Mouse (Mus musculus) midbrain, embryonic 13.5 days (tissue): ENCODE measurements around the gene Ola1. TPM values are rescaled to one million over a fixed set of nuclear protein-coding genes. Genes with fewer than 3 reads are reported as not detected.

Experiments used
- ATAC-seq: fragments of 200-750 bp; cut with Nextera tagmentation; 2 replicates; pipeline ENCODE4 v1.8.0; 2017; ENCODE audit warnings: mild to moderate bottlenecking, moderate TSS enrichment, moderate library complexity
- H3K27ac ChIP-seq: fragments of 300-500 bp; sonication (generic); 2 replicates; pipeline ENCODE4 v1.5.1; 2015; ENCODE audit warnings: inconsistent platforms, mild to moderate bottlenecking, moderate library complexity
- H3K27me3 ChIP-seq: fragments of 300-500 bp; sonication (generic); 2 replicates; pipeline ENCODE4 v1.6.1; 2015; ENCODE audit warnings: mild to moderate bottlenecking, inconsistent platforms
- H3K36me3 ChIP-seq: fragments of 300-500 bp; sonication (generic); 2 replicates; pipeline ENCODE4 v1.6.1; 2015; ENCODE audit warnings: mild to moderate bottlenecking, inconsistent platforms
- H3K4me1 ChIP-seq: fragments of 300-500 bp; sonication (generic); replicated peaks from 2 replicates; pipeline ENCODE4 v1.6.1; 2015; ENCODE audit warnings: inconsistent platforms
- H3K4me2 ChIP-seq: fragments of 300-500 bp; sonication (generic); replicated peaks from 2 replicates; pipeline ENCODE4 v1.6.1; 2015; ENCODE audit warnings: moderate library complexity, mild to moderate bottlenecking, inconsistent platforms
- H3K4me3 ChIP-seq: fragments of 300-500 bp; sonication (generic); replicated peaks from 2 replicates; pipeline ENCODE4 v1.5.1; 2015; ENCODE audit warnings: mild to moderate bottlenecking, inconsistent platforms
- H3K9ac ChIP-seq: fragments of 300-500 bp; sonication (generic); replicated peaks from 2 replicates; pipeline ENCODE4 v1.6.1; 2015; ENCODE audit warnings: mild to moderate bottlenecking, inconsistent platforms
- H3K9me3 ChIP-seq: fragments of 300-500 bp; sonication (generic); 2 replicates; pipeline ENCODE4 v1.6.1; 2016; ENCODE audit warnings: mild to moderate bottlenecking, inconsistent platforms
- WGBS: fragments of 180-500 bp; shearing (Covaris S2); methylation state at CpG from one replicate; pipeline ENCODE4 v1.1.7; 2015; 5-methylcytosine and 5-hydroxymethylcytosine counted together
- polyA plus RNA-seq: library from polyadenylated mRNA; unstranded; fragments of >200 nt; fragmentation: Nextera tagmentation; extraction: Ambion mirVana; gene quantifications from 2 replicates; pipeline ENCODE4 v1.2.1, GENCODE M21; 2015

Ola1 gene
- polyA plus RNA-seq, 1 experiment from 2014 or later, result 80.9 TPM

DNA sequence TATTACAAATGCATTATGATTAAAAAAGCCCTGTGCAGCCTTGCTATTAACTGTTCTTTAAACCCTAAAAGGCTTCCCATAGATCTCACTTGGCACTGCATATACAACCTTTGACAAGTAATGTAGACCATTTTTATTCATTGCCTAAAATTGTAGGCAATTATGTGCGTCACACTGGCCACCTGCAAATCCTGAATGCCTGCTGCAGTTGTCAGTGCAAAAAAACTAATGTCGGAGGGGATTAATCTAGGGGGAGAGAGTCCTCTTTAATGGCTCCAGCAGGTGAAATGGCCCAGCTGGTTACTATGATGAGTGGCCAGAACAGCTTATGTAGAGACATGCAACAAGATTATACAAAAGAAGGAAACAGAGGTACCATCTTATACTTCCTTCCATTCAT is 75.0 kb downstream of the Ola1 start:
- ATAC-seq, result no peak
- Histone ChIP-seq H3K36me3 (no peaks in the 10 kb centered on the region), H3K4me1 (peaks cover 12% of the 10 kb centered on the region), H3K9me3 (no peaks in the 10 kb centered on the region), H3K4me2 (no peak overlapping the region), H3K9ac (no peak overlapping the region), H3K27me3 (peaks cover 9% of the 10 kb centered on the region; the same call in 1 of the 2 replicates), H3K27ac (no peak overlapping the region), H3K4me3 (no peak overlapping the region)
- 16% methylated on average over 2 of the region's 2 CpGs for WGBS

- WGBS, result 4% methylated on average over 7 of the region's 7 CpGs
- no peak overlapping the region for H3K9ac ChIP-seq
- no peaks in the 10 kb centered on the region for H3K9me3 ChIP-seq
- peaks cover 9% of the 10 kb centered on the region; the same call in 1 of the 2 replicates for H3K27me3 ChIP-seq
- H3K27ac ChIP-seq, result peak overlapping the region; percentile 46; the same call in 1 of the 2 replicates
- peak; percentile 82 for ATAC-seq
- no peak overlapping the region for H3K4me3 ChIP-seq
- H3K4me2 ChIP-seq, result 0 out of 2 replicates have a peak overlapping the region, but pooled peaks have one; percentile 20
- H3K36me3 ChIP-seq, result no peaks in the 10 kb centered on the region
- H3K4me1 ChIP-seq, result peaks cover 12% of the 10 kb centered on the region
Measured at GRCm38 (mm10) chr2:73142832-73143470, 75.8 kb downstream of the Ola1 start.

DNA sequence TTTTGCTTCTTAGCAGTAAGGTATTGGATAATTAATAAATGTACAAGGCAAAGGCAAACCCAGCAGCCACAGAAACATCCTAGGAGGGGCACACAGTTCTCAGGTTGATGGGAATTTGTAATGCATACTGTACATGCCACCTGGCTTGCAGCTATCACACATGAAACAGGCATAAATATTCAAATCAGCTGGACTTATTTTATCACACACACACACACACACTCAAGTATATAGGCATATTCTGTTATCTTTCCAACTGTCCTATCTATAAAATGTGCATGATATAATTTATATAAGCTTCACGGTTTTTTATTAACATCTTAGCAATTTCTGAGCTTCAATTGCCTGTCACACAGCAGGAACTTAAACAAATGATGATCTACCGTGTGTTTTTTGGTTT is 85.8 kb downstream of the Ola1 start:
- H3K4me3 ChIP-seq, result no peak overlapping the region
- no peak overlapping the region for H3K4me2 ChIP-seq
- no peaks in the 10 kb centered on the region for H3K4me1 ChIP-seq
- H3K9ac ChIP-seq, result no peak overlapping the region
- H3K9me3 ChIP-seq, result no peaks in the 10 kb centered on the region
- 83% methylated on average over 2 of the region's 2 CpGs for WGBS
- H3K27me3 ChIP-seq, result no peaks in the 10 kb centered on the region
- no peaks in the 10 kb centered on the region for H3K36me3 ChIP-seq
- no peak overlapping the region for H3K27ac ChIP-seq
- ATAC-seq, result no peak

DNA sequence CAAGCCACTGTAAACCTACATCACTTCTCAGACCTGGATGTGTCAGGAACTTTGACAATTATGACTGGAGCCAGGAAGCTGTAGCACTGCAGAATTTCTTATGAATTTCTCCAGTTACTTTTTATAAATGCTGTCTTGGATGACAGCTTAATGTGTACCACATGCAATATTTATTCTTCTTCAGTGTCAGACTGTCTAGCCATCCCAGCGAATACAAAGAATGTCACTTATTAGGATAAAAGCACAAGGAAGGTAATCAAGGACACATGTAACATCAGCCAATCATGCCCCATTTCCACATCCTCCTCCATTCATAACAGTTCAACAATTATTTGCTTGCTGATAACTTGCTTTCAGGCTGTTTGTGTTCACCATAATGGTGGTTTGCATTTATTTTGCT is 91.0 kb downstream of the Ola1 start:
- WGBS, result 69% methylated on average over 1 of the region's 1 CpGs
- H3K4me3 ChIP-seq, result no peak overlapping the region
- no peak overlapping the region for H3K27ac ChIP-seq
- H3K27me3 ChIP-seq, result no peaks in the 10 kb centered on the region
- H3K36me3 ChIP-seq, result no peaks in the 10 kb centered on the region
- H3K4me2 ChIP-seq, result no peak overlapping the region
- no peaks in the 10 kb centered on the region for H3K4me1 ChIP-seq
- ATAC-seq, result no peak
- H3K9ac ChIP-seq, result no peak overlapping the region
- no peaks in the 10 kb centered on the region for H3K9me3 ChIP-seq

GRCm38 (mm10) chr2:73118781-73119180 is 99.9 kb downstream of the Ola1 start:
- WGBS, result 82% methylated on average over 2 of the region's 2 CpGs
- Histone ChIP-seq H3K27me3 (no peaks in the 10 kb centered on the region), H3K9me3 (no peaks in the 10 kb centered on the region), H3K4me3 (no peak overlapping the region), H3K9ac (no peak overlapping the region), H3K27ac (no peak overlapping the region), H3K4me1 (no peaks in the 10 kb centered on the region), H3K4me2 (no peak overlapping the region), H3K36me3 (no peaks in the 10 kb centered on the region)
- ATAC-seq, result no peak

DNA sequence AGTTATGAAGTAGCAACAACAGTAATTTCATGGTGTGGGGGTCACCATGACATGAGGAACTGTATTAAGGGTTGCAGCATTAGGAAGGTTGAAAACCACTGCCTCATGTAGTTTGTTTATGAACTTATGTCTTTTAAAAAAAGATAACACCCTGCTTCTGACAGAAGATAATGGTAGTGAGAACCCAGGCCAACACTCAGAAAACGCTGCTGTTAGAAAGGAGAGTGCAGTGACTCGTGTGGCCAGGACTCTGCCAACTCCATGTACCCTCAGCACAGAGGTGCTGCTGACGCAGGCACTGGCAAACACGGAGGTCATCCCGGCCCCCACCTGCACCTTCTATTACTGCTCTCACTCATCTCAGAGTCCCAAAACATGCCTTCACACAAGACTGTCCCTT is 111.6 kb downstream of the Ola1 start:
- no peak overlapping the region for H3K27ac ChIP-seq
- H3K9ac ChIP-seq, result no peak overlapping the region
- no peak overlapping the region for H3K4me3 ChIP-seq
- 93% methylated on average over 5 of the region's 5 CpGs for WGBS
- H3K4me2 ChIP-seq, result no peak overlapping the region
- ATAC-seq, result no peak
- H3K9me3 ChIP-seq, result no peaks in the 10 kb centered on the region
- H3K36me3 ChIP-seq, result no peaks in the 10 kb centered on the region
- no peaks in the 10 kb centered on the region for H3K4me1 ChIP-seq
- H3K27me3 ChIP-seq, result no peaks in the 10 kb centered on the region

GRCm38 (mm10) chr2:73096491-73096890 is 122.2 kb downstream of the Ola1 start:
- Histone ChIP-seq H3K27me3 (no peaks in the 10 kb centered on the region), H3K4me1 (peaks cover 36% of the 10 kb centered on the region), H3K4me2 (no peak overlapping the region), H3K27ac (no peak overlapping the region), H3K36me3 (no peaks in the 10 kb centered on the region), H3K4me3 (no peak overlapping the region), H3K9me3 (no peaks in the 10 kb centered on the region), H3K9ac (no peak overlapping the region)
- ATAC-seq, result no peak
- 87% methylated on average over 3 of the region's 3 CpGs for WGBS

- Histone ChIP-seq H3K9me3 (no peaks in the 10 kb centered on the region), H3K4me1 (peaks cover 36% of the 10 kb centered on the region), H3K27ac (no peak overlapping the region), H3K27me3 (no peaks in the 10 kb centered on the region), H3K4me3 (no peak overlapping the region), H3K36me3 (no peaks in the 10 kb centered on the region), H3K9ac (no peak overlapping the region), H3K4me2 (no peak overlapping the region)
- ATAC-seq, result peak; percentile 88
- WGBS, result 38% methylated on average over 2 of the region's 2 CpGs
Measured at GRCm38 (mm10) chr2:73095300-73095699, 123.4 kb downstream of the Ola1 start.

- H3K36me3 ChIP-seq, result no peaks in the 10 kb centered on the region
- 38% methylated on average over 6 of the region's 6 CpGs for WGBS
- no peaks in the 10 kb centered on the region for H3K9me3 ChIP-seq
- peaks cover 22% of the 10 kb centered on the region for H3K4me1 ChIP-seq
- H3K4me2 ChIP-seq, result no peak overlapping the region
- no peaks in the 10 kb centered on the region for H3K27me3 ChIP-seq
- no peak overlapping the region for H3K9ac ChIP-seq
- H3K4me3 ChIP-seq, result no peak overlapping the region
- peak; percentile 58; the same call in 1 of the 2 replicates for ATAC-seq
- H3K27ac ChIP-seq, result no peak overlapping the region
Measured at GRCm38 (mm10) chr2:73093032-73093431, 125.7 kb downstream of the Ola1 start.

- H3K27me3 ChIP-seq, result no peaks in the 10 kb centered on the region
- no peak overlapping the region for H3K4me3 ChIP-seq
- ATAC-seq, result no peak
- no peaks in the 10 kb centered on the region for H3K36me3 ChIP-seq
- WGBS, result 95% methylated on average over 8 of the region's 8 CpGs
- H3K4me2 ChIP-seq, result no peak overlapping the region
- H3K4me1 ChIP-seq, result peaks cover 18% of the 10 kb centered on the region
- no peaks in the 10 kb centered on the region for H3K9me3 ChIP-seq
- H3K27ac ChIP-seq, result no peak overlapping the region
- H3K9ac ChIP-seq, result no peak overlapping the region
Measured at GRCm38 (mm10) chr2:73091302-73091701, 127.4 kb downstream of the Ola1 start.

DNA sequence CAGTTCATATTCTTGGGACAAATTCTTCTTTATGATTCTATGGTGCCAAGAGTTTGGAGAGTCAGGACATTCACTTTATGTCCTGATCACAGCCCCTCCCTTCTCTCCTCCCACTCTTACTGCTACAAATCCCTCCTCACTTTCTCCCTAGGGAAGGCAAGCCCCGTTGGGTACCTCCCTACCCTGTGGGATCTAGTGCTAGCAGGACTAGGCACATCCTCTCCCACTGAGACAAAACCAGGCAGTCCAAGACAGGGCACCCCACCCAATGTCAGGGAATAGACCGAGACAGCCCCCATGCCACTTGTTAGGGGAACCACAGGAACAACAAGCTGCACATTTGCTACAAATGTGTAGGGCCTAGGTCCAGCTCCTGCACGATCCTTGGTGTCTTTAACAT is 131.1 kb downstream of the Ola1 start:
- no peak for ATAC-seq
- H3K27ac ChIP-seq, result no peak overlapping the region
- WGBS, result 66% methylated on average over 3 of the region's 3 CpGs
- H3K36me3 ChIP-seq, result no peaks in the 10 kb centered on the region
- no peak overlapping the region for H3K4me3 ChIP-seq
- no peaks in the 10 kb centered on the region for H3K9me3 ChIP-seq
- no peaks in the 10 kb centered on the region for H3K27me3 ChIP-seq
- no peak overlapping the region for H3K4me2 ChIP-seq
- H3K9ac ChIP-seq, result no peak overlapping the region
- peaks cover 22% of the 10 kb centered on the region for H3K4me1 ChIP-seq

- Histone ChIP-seq H3K36me3 (no peaks in the 10 kb centered on the region), H3K4me1 (peaks cover 17% of the 10 kb centered on the region), H3K4me3 (no peak overlapping the region), H3K9ac (no peak overlapping the region), H3K27ac (peak overlapping the region; percentile 32; the same call in 1 of the 2 replicates), H3K4me2 (no peak overlapping the region), H3K27me3 (no peaks in the 10 kb centered on the region), H3K9me3 (no peaks in the 10 kb centered on the region)
- WGBS, result 9% methylated on average over 8 of the region's 8 CpGs
- peak; percentile 92 for ATAC-seq
Measured at GRCm38 (mm10) chr2:73085669-73086304, 132.9 kb downstream of the Ola1 start.
